Mouse (Mus musculus) adipose tissue, adult 10 weeks (tissue): Measurements from ENCODE around the gene Gm10842. TPM values are rescaled to one million over a fixed set of nuclear protein-coding genes. Genes with fewer than 3 reads are reported as not detected.

ENCODE experiments used
- polyA plus RNA-seq: library from polyadenylated mRNA; stranded (reverse); fragments of 350-450 nt; fragmentation: Illumina TruSeq; extraction: RNeasy Lipid Tissue Mini Kit (QIAGEN cat#74804); gene quantifications from one replicate; pipeline ENCODE4 v1.2.3, GENCODE M21; 2014; ENCODE audit warnings: low read depth, low replicate concordance

Gm10842 gene
- polyA plus RNA-seq, result not detected

GRCm38 (mm10) chr11:105146593-105146992 lies at the start of gene Gm10842:
Gene Gm10842, plus strand, starts transcription at chr11:105146893.

DNA sequence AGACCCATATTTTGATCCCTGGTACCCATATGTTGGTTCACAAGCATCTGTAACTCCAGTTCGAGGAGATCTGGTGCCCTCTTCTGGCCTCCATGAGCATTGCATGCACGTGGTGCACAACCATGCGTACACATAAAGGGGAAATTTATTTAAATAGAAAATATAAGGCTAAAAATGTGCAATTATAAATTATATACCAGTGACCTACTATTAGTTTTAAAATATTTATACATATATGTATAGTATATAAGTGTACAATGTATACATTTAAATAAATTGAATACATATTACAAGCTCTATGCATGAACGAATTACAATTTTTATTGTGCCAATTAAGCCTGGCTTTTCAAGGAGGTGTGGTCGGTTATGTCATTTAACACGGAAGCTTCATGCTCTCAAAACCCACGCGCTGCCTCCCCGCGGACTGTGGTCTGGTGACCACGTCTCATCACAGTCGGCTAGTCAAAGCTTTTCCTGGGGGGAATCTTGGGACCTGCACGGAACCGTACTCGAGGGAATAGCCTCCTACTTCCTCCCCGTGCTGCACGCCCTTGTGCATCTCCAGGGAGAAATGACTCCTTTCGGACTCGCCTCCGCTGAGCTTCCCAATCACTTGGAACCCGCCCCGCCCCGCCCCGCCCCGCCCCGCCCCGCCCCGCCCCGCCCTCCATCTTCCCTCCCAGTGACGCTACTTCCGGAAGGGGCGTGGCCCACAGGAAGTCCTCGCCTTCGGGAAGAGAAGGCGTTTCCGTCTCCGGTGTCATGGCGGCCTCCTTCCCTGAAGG lies 20.8 kb upstream of the Gm10842 start, which contains the start of gene Mettl2:
Gene Mettl2, plus strand, starts transcription at position 691 of the 785 bp plus-strand sequence.

DNA sequence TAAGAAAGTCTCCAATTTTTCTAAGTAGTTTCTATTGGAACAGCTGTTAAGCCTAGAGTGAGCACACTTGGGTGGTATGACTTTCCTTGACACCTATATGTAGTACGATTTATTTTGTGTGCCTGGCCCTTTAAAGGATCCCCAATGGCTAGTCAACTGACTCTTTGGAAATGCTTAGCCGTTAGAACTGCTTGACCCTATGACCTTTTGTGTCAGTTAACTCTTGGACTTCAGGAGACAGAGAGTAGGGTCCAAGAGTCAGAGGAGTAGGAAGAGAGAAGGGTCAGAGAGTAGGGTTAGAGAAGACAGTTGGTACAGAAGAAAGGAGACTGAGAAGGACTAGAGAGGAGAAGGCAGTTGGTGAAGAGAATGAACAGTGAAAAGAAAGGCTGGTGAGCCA lies 31.8 kb downstream of the Gm10842 start, which contains the start of gene Tlk2:
Gene Tlk2, plus strand, starts transcription at position 292 of the 400 bp plus-strand sequence.

Other genes with a start within 250 kb of the Gm10842 start
- gene Efcab3, start 83.3 kb upstream of the Gm10842 start, polyA plus RNA-seq, result 4.9 TPM
- gene Mettl2, start 20.5 kb upstream of the Gm10842 start, polyA plus RNA-seq, result 19.8 TPM
- gene Tlk2, start 31.9 kb downstream of the Gm10842 start, polyA plus RNA-seq, result 35.4 TPM
- gene Mrc2, start 145.8 kb downstream of the Gm10842 start, polyA plus RNA-seq, result 8.9 TPM